Mouse (Mus musculus): ENCODE data around the gene Rpl29.

- TF ChIP-seq CTCF (IDR thresholded peaks at IDR 0.05; ENCODE audit: borderline replicate concordance, insufficient read depth, low read depth, low read length), result no peak
- TF ChIP-seq POLR2A (IDR thresholded peaks at IDR 0.05; ENCODE audit: borderline replicate concordance, insufficient read depth, low read length), result no peak
These were observed 46.4 kb downstream of the Rpl29 start, which contains the start of gene Rrp9 for GRCm38 (mm10) chr9:106475663-106476001.
